Mouse (Mus musculus): ENCODE data around the gene Tmem88b. TPM values are rescaled to one million over a fixed set of nuclear protein-coding genes. Genes with fewer than 3 reads are reported as not detected.
A peak's percentile ranks its signal among the peaks of the same experiment; 100 is the strongest.

Tmem88b gene
- total RNA-seq (2021) (1 to 10 TPM in 1 of 2 experiments, under 1 TPM in 1; 0.84 to 1.1 TPM), polyA plus RNA-seq (2012; rRNA removed) (0.96 and 2.0 TPM in 2 replicates)
- long read RNA-seq, partial matches to known transcripts: 0 of 2 reads
- long read RNA-seq, other reads (novel, unspliced or antisense): 2 of 2 reads

GRCm38 (mm10) chr4:155785819-155786218, at the start of gene Tmem88b:
Tmem88b (minus strand) TSS chr4:155785874.
- Histone ChIP-seq H3K36me3 (ENCODE audit: control insufficient read depth, insufficient read depth, low read length) (no peaks in the 10 kb centered on the region), H3K79me2 (replicated peaks; ENCODE audit: control insufficient read depth, insufficient read depth, low read length) (no peaks in the 10 kb centered on the region), H3K4me3 (peak within 1 kb of the TSS; percentile 60), H3K27me3 (ENCODE audit: control insufficient read depth, insufficient read depth, low read length) (no peaks in the 10 kb centered on the region), H3K4me1 (ENCODE audit: control insufficient read depth, insufficient read depth, low read length) (peaks cover 6% of the 10 kb centered on the region), H3K27ac (no peak within 1 kb of the TSS; the same call in 1 of the 2 replicates), H3K9ac (ENCODE audit: low read depth, low read length) (no peak within 1 kb of the TSS; the same call in 1 of the 2 replicates)
- intact Hi-C loops (cut with DNase I): loop anchor here (2.0 kb wide), 1 partner anchor 17 kb away; the partner anchor contains the start of gene Mrpl20
- TF ChIP-seq EP300 (IDR thresholded peaks at IDR 0.05; ENCODE audit: insufficient read depth, low read depth, low read length) (no peak), CTCF (IDR thresholded peaks at IDR 0.05) (peak; percentile 28), POLR2A (IDR thresholded peaks at IDR 0.05; ENCODE audit: insufficient read depth, low read depth, low read length) (no peak)
- WGBS: 47% methylated on average over 5 of the region's 5 CpGs
- no peak for DNase-seq

- no peaks in the 10 kb centered on the region for H3K27me3 ChIP-seq (ENCODE audit: control insufficient read depth, insufficient read depth, low read length)
- peaks cover 2% of the 10 kb centered on the region; the same call in 1 of the 2 replicates for H3K36me3 ChIP-seq (ENCODE audit: control insufficient read depth, insufficient read depth, low read length)
- peaks cover 20% of the 10 kb centered on the region for H3K4me1 ChIP-seq (ENCODE audit: control insufficient read depth, insufficient read depth, low read length)
- H3K9ac ChIP-seq (ENCODE audit: low read depth, low read length): no peak overlapping the region
- peak; percentile 85 to 87 for DNase-seq
- H3K27ac ChIP-seq: peak overlapping the region; percentile 71
- TF ChIP-seq EP300 (IDR thresholded peaks at IDR 0.05; ENCODE audit: insufficient read depth, low read depth, low read length): peak; percentile 85
- TF ChIP-seq POLR2A (IDR thresholded peaks at IDR 0.05; ENCODE audit: insufficient read depth, low read depth, low read length): peak; percentile 13; the same call in 1 of the 2 replicates
- TF ChIP-seq CTCF (IDR thresholded peaks at IDR 0.05): peak; percentile 91
- no peak overlapping the region for H3K4me3 ChIP-seq
- 4% methylated on average over 2 of the region's 2 CpGs for WGBS
- intact Hi-C loops (cut with DNase I): no loop called here
- H3K79me2 ChIP-seq (replicated peaks; ENCODE audit: control insufficient read depth, insufficient read depth, low read length): no peaks in the 10 kb centered on the region
These were observed 48.2 kb upstream of the Tmem88b start for GRCm38 (mm10) chr4:155833836-155834235.

GRCm38 (mm10) chr4:155833234-155833633, 47.6 kb upstream of the Tmem88b start:
- WGBS: 83% methylated on average over 4 of the region's 4 CpGs
- H3K27me3 ChIP-seq (ENCODE audit: control insufficient read depth, insufficient read depth, low read length): no peaks in the 10 kb centered on the region
- no peak overlapping the region for H3K4me3 ChIP-seq
- DNase-seq: no peak
- H3K9ac ChIP-seq (ENCODE audit: low read depth, low read length): no peak overlapping the region
- H3K4me1 ChIP-seq (ENCODE audit: control insufficient read depth, insufficient read depth, low read length): peaks cover 19% of the 10 kb centered on the region
- TF ChIP-seq CTCF (IDR thresholded peaks at IDR 0.05) (no peak), POLR2A (IDR thresholded peaks at IDR 0.05; ENCODE audit: insufficient read depth, low read depth, low read length) (no peak), EP300 (IDR thresholded peaks at IDR 0.05; ENCODE audit: insufficient read depth, low read depth, low read length) (no peak)
- H3K36me3 ChIP-seq (ENCODE audit: control insufficient read depth, insufficient read depth, low read length): peaks cover 2% of the 10 kb centered on the region; the same call in 1 of the 2 replicates
- intact Hi-C loops (cut with DNase I): no loop called here
- H3K27ac ChIP-seq: no peak overlapping the region
- H3K79me2 ChIP-seq (replicated peaks; ENCODE audit: control insufficient read depth, insufficient read depth, low read length): no peaks in the 10 kb centered on the region

- Histone ChIP-seq H3K27me3 (ENCODE audit: control insufficient read depth, insufficient read depth, low read length) (no peaks in the 10 kb centered on the region), H3K9ac (ENCODE audit: low read depth, low read length) (peak overlapping the region; percentile 84), H3K4me3 (peak overlapping the region; percentile 68), H3K27ac (peak overlapping the region; percentile 92), H3K4me1 (ENCODE audit: control insufficient read depth, insufficient read depth, low read length) (peaks cover 12% of the 10 kb centered on the region), H3K36me3 (ENCODE audit: control insufficient read depth, insufficient read depth, low read length) (peaks cover 2% of the 10 kb centered on the region; the same call in 1 of the 2 replicates), H3K79me2 (replicated peaks; ENCODE audit: control insufficient read depth, insufficient read depth, low read length) (no peaks in the 10 kb centered on the region)
- intact Hi-C loops (cut with DNase I): no loop called here
- no peak for DNase-seq
- TF ChIP-seq CTCF (IDR thresholded peaks at IDR 0.05) (no peak), EP300 (IDR thresholded peaks at IDR 0.05; ENCODE audit: insufficient read depth, low read depth, low read length) (no peak), POLR2A (IDR thresholded peaks at IDR 0.05; ENCODE audit: insufficient read depth, low read depth, low read length) (no peak)
- WGBS: 38% methylated on average over 10 of the region's 10 CpGs
These were observed 46.6 kb upstream of the Tmem88b start for GRCm38 (mm10) chr4:155832321-155832720.

GRCm38 (mm10) chr4:155831831-155832230, 46.2 kb upstream of the Tmem88b start:
- H3K27ac ChIP-seq: peak overlapping the region; percentile 92
- WGBS: under 1% methylated on average over 25 of the region's 25 CpGs
- intact Hi-C loops (cut with DNase I): loop anchor here (1.0 to 2.0 kb wide), 3 partner anchors 19 to 111 kb away; partner anchors contain the start of genes Ccnl2 and Ube2j2
- H3K9ac ChIP-seq (ENCODE audit: low read depth, low read length): peak overlapping the region; percentile 84
- no peak for TF ChIP-seq EP300 (IDR thresholded peaks at IDR 0.05; ENCODE audit: insufficient read depth, low read depth, low read length)
- no peak for TF ChIP-seq POLR2A (IDR thresholded peaks at IDR 0.05; ENCODE audit: insufficient read depth, low read depth, low read length)
- TF ChIP-seq CTCF (IDR thresholded peaks at IDR 0.05): no peak
- no peaks in the 10 kb centered on the region for H3K79me2 ChIP-seq (replicated peaks; ENCODE audit: control insufficient read depth, insufficient read depth, low read length)
- peak overlapping the region; percentile 68 for H3K4me3 ChIP-seq
- peaks cover 12% of the 10 kb centered on the region for H3K4me1 ChIP-seq (ENCODE audit: control insufficient read depth, insufficient read depth, low read length)
- no peaks in the 10 kb centered on the region for H3K27me3 ChIP-seq (ENCODE audit: control insufficient read depth, insufficient read depth, low read length)
- no peak for DNase-seq
- H3K36me3 ChIP-seq (ENCODE audit: control insufficient read depth, insufficient read depth, low read length): peaks cover 2% of the 10 kb centered on the region; the same call in 1 of the 2 replicates

GRCm38 (mm10) chr4:155831205-155831766, 45.6 kb upstream of the Tmem88b start, which contains the start of gene Aurkaip1:
Aurkaip1 (plus strand) TSS chr4:155831272.
- Histone ChIP-seq H3K79me2 (replicated peaks; ENCODE audit: control insufficient read depth, insufficient read depth, low read length) (no peaks in the 10 kb centered on the region), H3K4me3 (peak within 1 kb of the TSS; percentile 68), H3K4me1 (ENCODE audit: control insufficient read depth, insufficient read depth, low read length) (peaks cover 12% of the 10 kb centered on the region), H3K27me3 (ENCODE audit: control insufficient read depth, insufficient read depth, low read length) (no peaks in the 10 kb centered on the region), H3K27ac (peak within 1 kb of the TSS; percentile 92), H3K9ac (ENCODE audit: low read depth, low read length) (peak within 1 kb of the TSS; percentile 84), H3K36me3 (ENCODE audit: control insufficient read depth, insufficient read depth, low read length) (peaks cover 2% of the 10 kb centered on the region; the same call in 1 of the 2 replicates)
- DNase-seq: peak; percentile 95
- TF ChIP-seq POLR2A (IDR thresholded peaks at IDR 0.05; ENCODE audit: insufficient read depth, low read depth, low read length) (peak; percentile 86), EP300 (IDR thresholded peaks at IDR 0.05; ENCODE audit: insufficient read depth, low read depth, low read length) (peak; percentile 78; the same call in 1 of the 2 replicates), CTCF (IDR thresholded peaks at IDR 0.05) (peak; percentile 84)
- under 1% methylated on average over 49 of the region's 49 CpGs for WGBS
- intact Hi-C loops (cut with DNase I): loop anchor here (1.0 to 2.0 kb wide), 3 partner anchors 18 to 112 kb away; partner anchors contain the start of genes Ccnl2 and Ube2j2
